Mouse (Mus musculus) G1E (cell line): ENCODE data around the gene Apol10a. TPM values are rescaled to one million over a fixed set of nuclear protein-coding genes. Genes with fewer than 3 reads are reported as not detected.
"Not testable (repeated sequence)": the region's sequence is repeated elsewhere in the genome, so short reads cannot be mapped to it uniquely, and the experiment has no call there.

Experiments
- ATAC-seq: 2 replicates; pipeline ENCODE4 v1.8.0; 2016; ENCODE audit warnings: mild to moderate bottlenecking; ENCODE audit not compliant: insufficient number of reproducible peaks, poor library complexity, low FRiP score, severe bottlenecking; ENCODE audit errors: extremely low read depth
- DNase-seq: peaks from one replicate; pipeline ENCODE4 v3.0.0; 2012; ENCODE audit warnings: low spot score
- H3K27me3 ChIP-seq: 2 replicates; pipeline ENCODE4 v1.6.1; 2012; ENCODE audit warnings: mild to moderate bottlenecking, low read length, inconsistent platforms; ENCODE audit not compliant: insufficient read depth
- H3K36me3 ChIP-seq: replicated peaks from 2 replicates; pipeline ENCODE3; 2012; ENCODE audit warnings: mild to moderate bottlenecking, inconsistent platforms
- H3K4me1 ChIP-seq: 2 replicates; pipeline ENCODE4 v1.6.1; 2012; ENCODE audit warnings: low read depth, low read length, inconsistent platforms, mixed read lengths; ENCODE audit not compliant: insufficient read depth
- H3K4me3 ChIP-seq: 2 replicates; pipeline ENCODE4 v1.5.1; 2012; ENCODE audit warnings: low read depth, mild to moderate bottlenecking, inconsistent platforms, low read length, moderate library complexity, mixed read lengths
- H3K9me3 ChIP-seq: replicated peaks from 2 replicates; pipeline ENCODE4 v1.6.1; 2012; ENCODE audit warnings: inconsistent platforms
- CTCF ChIP-seq: IDR thresholded peaks from 2 replicates; pipeline ENCODE4 v1.5.1; 2012; ENCODE audit warnings: low read depth, low read length, inconsistent platforms, mixed read lengths
- GATA1 ChIP-seq: IDR thresholded peaks from 2 replicates; pipeline ENCODE4 v1.6.1; 2012; ENCODE audit warnings: borderline replicate concordance, low read length, inconsistent platforms, mixed read lengths
- GATA2 ChIP-seq: IDR thresholded peaks from 2 replicates; pipeline ENCODE4 v1.6.1; 2012; ENCODE audit warnings: low read depth, low read length, inconsistent platforms, borderline replicate concordance
- POLR2AphosphoS5 ChIP-seq: IDR thresholded peaks from 2 replicates; pipeline ENCODE4 v1.6.1; 2012; ENCODE audit warnings: low read depth, low read length, inconsistent platforms; ENCODE audit not compliant: insufficient replicate concordance
- TAL1 ChIP-seq: conservative IDR thresholded peaks from 2 replicates; pipeline ENCODE4 v1.6.1; 2012; ENCODE audit warnings: low read depth, low read length, inconsistent platforms, mixed read lengths
- polyA plus RNA-seq: library from polyadenylated mRNA; stranded (reverse); fragments of >175 nt; gene quantifications from 2 replicates; pipeline ENCODE4 v1.2.3, GENCODE M21; 2012
- total RNA-seq, 2 experiments: library from RNA; stranded (forward) in 1 of 2; stranded (reverse) in 1 of 2; fragments of 200-1000 nt in 1 of 2; fragments of >200 nt in 1 of 2; fragmentation: Nextera tagmentation in 1 of 2; gene quantifications; 2 replicates each; pipeline ENCODE4 v1.2.3; 2014 to 2017

Apol10a gene
- total and polyA plus RNA-seq, 3 experiments, result 0.11 TPM; not detected in 2

- not testable (repeated sequence) for DNase-seq, H3K4me1 ChIP-seq, H3K27me3 ChIP-seq, ATAC-seq, H3K36me3 ChIP-seq, H3K4me3 ChIP-seq, H3K9me3 ChIP-seq
These were observed 31.1 kb downstream of the Apol10a start, which contains the start of gene Apol11a for GRCm38 (mm10) chr15:77507966-77508365. TSS of gene Apol11a (plus strand) at chr15:77508271.

GRCm38 (mm10) chr15:77520596-77520995 lies 43.7 kb downstream of the Apol10a start:
- not testable (repeated sequence) for H3K9me3 ChIP-seq, DNase-seq, ATAC-seq, H3K27me3 ChIP-seq, H3K4me3 ChIP-seq, H3K36me3 ChIP-seq, H3K4me1 ChIP-seq

- ATAC-seq, DNase-seq, H3K36me3 ChIP-seq, H3K9me3 ChIP-seq, H3K4me3 ChIP-seq, H3K27me3 ChIP-seq, H3K4me1 ChIP-seq: not testable (repeated sequence)
These were observed 46.5 kb downstream of the Apol10a start for GRCm38 (mm10) chr15:77523186-77523843.

- Histone ChIP-seq H3K4me1 (no peaks in the 10 kb centered on the region), H3K9me3 (no peaks in the 10 kb centered on the region), H3K4me3 (no peak within 1 kb of the TSS), H3K27me3 (no peaks in the 10 kb centered on the region), H3K36me3 (no peaks in the 10 kb centered on the region)
- DNase-seq (no peak), ATAC-seq (no peak)
- TF ChIP-seq POLR2AphosphoS5, result no peak
- TF ChIP-seq CTCF, result no peak
- TF ChIP-seq TAL1, result no peak
- no peak for TF ChIP-seq GATA2
- no peak for TF ChIP-seq GATA1
These were observed 56.4 kb downstream of the Apol10a start, which contains the start of gene Apol7c for GRCm38 (mm10) chr15:77533216-77533615. TSS of gene Apol7c (minus strand) at chr15:77533316.

- H3K4me3 ChIP-seq, H3K27me3 ChIP-seq, ATAC-seq, DNase-seq, H3K4me1 ChIP-seq, H3K9me3 ChIP-seq, H3K36me3 ChIP-seq: not testable (repeated sequence)
These were observed 62.4 kb downstream of the Apol10a start for GRCm38 (mm10) chr15:77539221-77539620.

Other genes with a start within 250 kb of the Apol10a start
- 3.8 and 6.5 TPM in 2 replicates for gene Rbfox2, start 170.0 kb upstream of the Apol10a start, total RNA-seq (2014; fragmentation: Nextera tagmentation)
- gene Rbfox2, start 170.0 kb upstream of the Apol10a start, total RNA-seq (2017), result 1.5 and 2.3 TPM in 2 replicates
- 1.1 and 2.1 TPM in 2 replicates for gene Rbfox2, start 170.0 kb upstream of the Apol10a start, polyA plus RNA-seq
- gene Apol7a, start 77.9 kb upstream of the Apol10a start, total RNA-seq (2014; fragmentation: Nextera tagmentation), result not detected in 2 replicates
- gene Apol7a, start 77.9 kb upstream of the Apol10a start, total RNA-seq (2017), result 0.11 TPM in 1 of 2 replicates, not detected in the other
- not detected in 2 replicates for gene Apol7a, start 77.9 kb upstream of the Apol10a start, polyA plus RNA-seq
- gene Apol9a, start 65.9 kb upstream of the Apol10a start, total RNA-seq (2014; fragmentation: Nextera tagmentation), result not detected in 2 replicates
- 0.17 and 0.33 TPM in 2 replicates for gene Apol9a, start 65.9 kb upstream of the Apol10a start, total RNA-seq (2017)
- gene Apol9a, start 65.9 kb upstream of the Apol10a start, polyA plus RNA-seq, result not detected in 2 replicates
- not detected in 2 replicates for gene Apol7b, start 29.6 kb upstream of the Apol10a start, total RNA-seq (2014; fragmentation: Nextera tagmentation)
- not detected in 2 replicates for gene Apol7b, start 29.6 kb upstream of the Apol10a start, total RNA-seq (2017)
- not detected in 2 replicates for gene Apol7b, start 29.6 kb upstream of the Apol10a start, polyA plus RNA-seq
- not detected in 2 replicates for gene Apol11a, start 31.2 kb downstream of the Apol10a start, total RNA-seq (2014; fragmentation: Nextera tagmentation)
- 0.06 and 0.22 TPM in 2 replicates for gene Apol11a, start 31.2 kb downstream of the Apol10a start, total RNA-seq (2017)
- not detected in 2 replicates for gene Apol11a, start 31.2 kb downstream of the Apol10a start, polyA plus RNA-seq
- not detected in 2 replicates for gene Apol7c, start 56.3 kb downstream of the Apol10a start, total RNA-seq (2014; fragmentation: Nextera tagmentation)
- 0.05 and 0.17 TPM in 2 replicates for gene Apol7c, start 56.3 kb downstream of the Apol10a start, total RNA-seq (2017)
- not detected in 2 replicates for gene Apol7c, start 56.3 kb downstream of the Apol10a start, polyA plus RNA-seq
- not detected in 2 replicates for gene 1700025B11Rik, start 84.8 kb downstream of the Apol10a start, total RNA-seq (2014; fragmentation: Nextera tagmentation)
- not detected in 2 replicates for gene 1700025B11Rik, start 84.8 kb downstream of the Apol10a start, total RNA-seq (2017)
- not detected in 2 replicates for gene 1700025B11Rik, start 84.8 kb downstream of the Apol10a start, polyA plus RNA-seq
- not detected in 2 replicates for gene Apol10b, start 119.1 kb downstream of the Apol10a start, total RNA-seq (2014; fragmentation: Nextera tagmentation)
- 0.11 and 0.12 TPM in 2 replicates for gene Apol10b, start 119.1 kb downstream of the Apol10a start, total RNA-seq (2017)
- not detected in 2 replicates for gene Apol10b, start 119.1 kb downstream of the Apol10a start, polyA plus RNA-seq
- gene Gm36245, start 122.2 kb downstream of the Apol10a start, total RNA-seq (2014; fragmentation: Nextera tagmentation), result not detected in 2 replicates
- gene Gm36245, start 122.2 kb downstream of the Apol10a start, total RNA-seq (2017), result not detected in 2 replicates
- gene Gm36245, start 122.2 kb downstream of the Apol10a start, polyA plus RNA-seq, result not detected in 2 replicates
- gene Apol11b, start 166.2 kb downstream of the Apol10a start, total RNA-seq (2014; fragmentation: Nextera tagmentation), result 1.3 TPM in 1 of 2 replicates, not detected in the other
- 0.11 and 0.12 TPM in 2 replicates for gene Apol11b, start 166.2 kb downstream of the Apol10a start, total RNA-seq (2017)
- not detected in 2 replicates for gene Apol11b, start 166.2 kb downstream of the Apol10a start, polyA plus RNA-seq
- not detected in 2 replicates for gene Apol7e, start 221.8 kb downstream of the Apol10a start, total RNA-seq (2014; fragmentation: Nextera tagmentation)
- gene Apol7e, start 221.8 kb downstream of the Apol10a start, total RNA-seq (2017), result 0.17 TPM in 1 of 2 replicates, not detected in the other
- not detected in 2 replicates for gene Apol7e, start 221.8 kb downstream of the Apol10a start, polyA plus RNA-seq